Mouse (Mus musculus) midbrain, embryonic 12.5 days (tissue): ENCODE results near the gene Stat5a. TPM values are rescaled to one million over a fixed set of nuclear protein-coding genes. Genes with fewer than 3 reads are reported as not detected.

ENCODE experiments used
- ATAC-seq: fragments of 200-750 bp; cut with Nextera tagmentation; 2 replicates; pipeline ENCODE4 v1.8.0; 2017; ENCODE audit warnings: low read depth, moderate TSS enrichment, moderate library complexity; ENCODE audit not compliant: low FRiP score
- H3K27ac ChIP-seq: fragments of 300-500 bp; sonication (generic); replicated peaks from 2 replicates; pipeline ENCODE4 v1.5.1; 2016; ENCODE audit warnings: mild to moderate bottlenecking
- H3K27me3 ChIP-seq: fragments of 300-500 bp; sonication (generic); 2 replicates; pipeline ENCODE4 v1.6.1; 2016; ENCODE audit warnings: mild to moderate bottlenecking
- H3K36me3 ChIP-seq: fragments of 300-500 bp; sonication (generic); 2 replicates; pipeline ENCODE4 v1.6.1; 2016
- H3K4me1 ChIP-seq: fragments of 300-500 bp; sonication (generic); 2 replicates; pipeline ENCODE4 v1.6.1; 2016
- H3K4me2 ChIP-seq: fragments of 300-500 bp; sonication (generic); replicated peaks from 2 replicates; pipeline ENCODE4 v1.6.1; 2016; ENCODE audit warnings: mild to moderate bottlenecking, moderate library complexity
- H3K4me3 ChIP-seq: fragments of 300-500 bp; sonication (generic); 2 replicates; pipeline ENCODE4 v1.5.1; 2016; ENCODE audit warnings: mild to moderate bottlenecking
- H3K9ac ChIP-seq: fragments of 300-500 bp; sonication (generic); replicated peaks from 2 replicates; pipeline ENCODE4 v1.6.1; 2016; ENCODE audit warnings: mild to moderate bottlenecking, moderate library complexity
- H3K9me3 ChIP-seq: fragments of 300-500 bp; sonication (generic); 2 replicates; pipeline ENCODE4 v1.6.1; 2016; ENCODE audit warnings: mild to moderate bottlenecking
- WGBS: fragments of 180-500 bp; shearing (Covaris S2); methylation state at CpG from one replicate; pipeline ENCODE4 v1.1.7; 2016; 5-methylcytosine and 5-hydroxymethylcytosine counted together
- polyA plus RNA-seq: library from polyadenylated mRNA; unstranded; fragments of >200 nt; fragmentation: Nextera tagmentation; extraction: Ambion mirVana; gene quantifications from 2 replicates; pipeline ENCODE4 v1.2.1, GENCODE M21; 2016

The Stat5a gene
- polyA plus RNA-seq, 1 experiment from 2014 or later = 1.8 TPM

DNA sequence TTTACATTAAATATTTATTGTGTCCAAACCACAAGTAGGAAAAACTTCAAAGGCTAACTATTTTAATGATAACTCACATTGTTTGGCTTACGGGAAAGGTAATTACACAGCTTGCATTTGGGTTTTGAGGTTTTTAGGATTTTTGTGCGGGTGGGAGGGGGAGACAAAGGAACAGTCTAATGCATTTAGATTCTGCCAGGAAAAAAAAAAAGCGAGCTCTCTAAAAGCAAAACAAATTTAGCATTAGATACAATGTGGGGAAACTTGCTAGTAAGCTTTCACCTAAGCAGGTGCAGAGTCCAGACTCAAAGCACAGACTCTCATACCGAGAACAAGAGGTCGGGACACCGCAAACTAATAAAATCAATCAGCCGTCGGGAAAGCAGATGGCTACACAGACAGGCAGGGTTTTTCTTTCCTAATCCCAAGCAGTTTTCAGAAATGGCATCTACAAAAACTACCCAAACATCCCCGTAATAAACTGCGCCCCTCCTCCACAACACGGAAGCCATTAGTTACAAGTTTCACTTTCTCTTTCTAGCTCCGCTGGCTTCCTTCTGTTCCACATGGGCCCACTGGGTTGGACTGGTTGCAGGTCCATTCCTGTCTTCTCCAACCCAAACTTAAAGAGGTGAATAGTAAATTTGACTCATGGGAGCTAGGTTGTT is 72.2 kb downstream of the Stat5a start:
- no peak overlapping the region for H3K4me3 ChIP-seq
- H3K4me2 ChIP-seq = no peak overlapping the region
- H3K9me3 ChIP-seq = no peaks in the 10 kb centered on the region
- no peak for ATAC-seq
- H3K9ac ChIP-seq = no peak overlapping the region
- H3K36me3 ChIP-seq = no peaks in the 10 kb centered on the region
- 0 out of 2 replicates have a peak, but pooled peaks cover 5% of the 10 kb centered on the region for H3K4me1 ChIP-seq
- H3K27me3 ChIP-seq = no peaks in the 10 kb centered on the region
- WGBS = 73% methylated on average over 12 of the region's 12 CpGs
- no peak overlapping the region for H3K27ac ChIP-seq

Other genes starting within 250 kb of the Stat5a start
- gene Nkiras2, start 240.1 kb upstream of the Stat5a start, polyA plus RNA-seq = 101 and 103 TPM in 2 replicates
- gene Dnajc7, start 239.2 kb upstream of the Stat5a start, polyA plus RNA-seq = 310 and 329 TPM in 2 replicates
- 0.34 and 0.97 TPM in 2 replicates for gene Zfp385c, start 166.9 kb upstream of the Stat5a start, polyA plus RNA-seq
- gene Dhx58, start 155.1 kb upstream of the Stat5a start, polyA plus RNA-seq = 1.9 and 2.3 TPM in 2 replicates
- 59.8 and 65.7 TPM in 2 replicates for gene Kat2a, start 146.9 kb upstream of the Stat5a start, polyA plus RNA-seq
- gene Hspb9, start 145.5 kb upstream of the Stat5a start, polyA plus RNA-seq = 0.26 TPM in 1 of 2 replicates, not detected in the other
- 17.1 and 23.4 TPM in 2 replicates for gene Rab5c, start 121.1 kb upstream of the Stat5a start, polyA plus RNA-seq
- gene Kcnh4, start 99.4 kb upstream of the Stat5a start, polyA plus RNA-seq = 6.1 and 6.9 TPM in 2 replicates
- gene Hcrt, start 96.4 kb upstream of the Stat5a start, polyA plus RNA-seq = not detected in 2 replicates
- gene Ghdc, start 88.4 kb upstream of the Stat5a start, polyA plus RNA-seq = 3.7 and 5.1 TPM in 2 replicates
- gene Stat5b, start 8.6 kb upstream of the Stat5a start, polyA plus RNA-seq = 18.8 and 19.4 TPM in 2 replicates
- gene Stat3, start 80.2 kb downstream of the Stat5a start, polyA plus RNA-seq = 31.7 and 35.0 TPM in 2 replicates
- gene Cavin1, start 111.5 kb downstream of the Stat5a start, polyA plus RNA-seq = 41.8 and 51.0 TPM in 2 replicates
- 65.6 and 67.5 TPM in 2 replicates for gene Atp6v0a1, start 150.1 kb downstream of the Stat5a start, polyA plus RNA-seq
- 10.9 and 11.1 TPM in 2 replicates for gene Naglu, start 210.7 kb downstream of the Stat5a start, polyA plus RNA-seq
- gene Hsd17b1, start 219.1 kb downstream of the Stat5a start, polyA plus RNA-seq = 0.22 and 0.31 TPM in 2 replicates
- 51.7 and 53.9 TPM in 2 replicates for gene Coasy, start 223.2 kb downstream of the Stat5a start, polyA plus RNA-seq
- 49.2 and 60.5 TPM in 2 replicates for gene Mlx, start 227.9 kb downstream of the Stat5a start, polyA plus RNA-seq
- 41.7 and 42.4 TPM in 2 replicates for gene Psmc3ip, start 236.1 kb downstream of the Stat5a start, polyA plus RNA-seq